23 mouse cellular contexts compared by ENCODE assay signal in genomic region chr1:161902692-161903452, GRCm38 (mm10). TPM values are rescaled to one million over a fixed set of nuclear protein-coding genes. Genes with fewer than 3 reads are reported as not detected.
DNase-seq lines count a peak whose midpoint lies in the region; ATAC-seq and TF ChIP-seq lines count a peak whose summit lies in the region.
"Had no signal": no experiment of that assay in that cellular context is flagged by ENCODE, and none has a peak within 500 bp of the region (broad histone marks: within the 10 kb centered on the region; RNA-seq: fewer than 3 reads in every experiment).

No protein-coding gene starts in this region.

- H3K9me3 ChIP-seq in embryonic facial prominence, embryonic 15.5 days (replicated peaks) = no peaks in the 10 kb centered on the region
- no peaks in the 10 kb centered on the region for H3K9me3 ChIP-seq in embryonic facial prominence, embryonic 10.5 days
- H3K9me3 ChIP-seq in kidney, embryonic 14.5 days (ENCODE audit: control insufficient read depth, low read length) = no peaks in the 10 kb centered on the region
- H3K9me3 ChIP-seq in limb, embryonic 11.5 days (ENCODE audit: control insufficient read depth, low read length) = no peaks in the 10 kb centered on the region
- H3K9me3 ChIP-seq in limb, embryonic 10.5 days (replicated peaks) = no peaks in the 10 kb centered on the region
- H3K9me3 ChIP-seq: embryonic facial prominence, embryonic 12.5 days; forebrain, embryonic 12.5 days; forebrain, embryonic 15.5 days; G1E had no signal

- 59% methylated on average over 9 of the region's 9 CpGs for WGBS in embryonic facial prominence, embryonic 15.5 days
- WGBS in embryonic facial prominence, embryonic 10.5 days = 77% methylated on average over 9 of the region's 9 CpGs
- 42% methylated on average over 9 of the region's 9 CpGs for WGBS in kidney, embryonic 14.5 days
- 45% methylated on average over 9 of the region's 9 CpGs for WGBS in kidney, adult 2 months
- WGBS in limb, embryonic 11.5 days = 79% methylated on average over 9 of the region's 9 CpGs
- WGBS in limb, embryonic 10.5 days = 80% methylated on average over 9 of the region's 9 CpGs

- no peak overlapping the region for H3K9ac ChIP-seq in embryonic facial prominence, embryonic 15.5 days
- H3K9ac ChIP-seq in kidney, embryonic 14.5 days (ENCODE audit: low read depth, low read length) = no peak overlapping the region
- H3K9ac ChIP-seq in limb, embryonic 11.5 days (ENCODE audit: low read length) = no peak overlapping the region
- H3K9ac ChIP-seq: embryonic facial prominence, embryonic 12.5 days; forebrain, embryonic 12.5 days; forebrain, embryonic 15.5 days; hindbrain, embryonic 14.5 days had no signal

- no peak for DNase-seq in embryonic facial prominence, embryonic 10.5 days (ENCODE audit: low spot score)
- no peak for DNase-seq in kidney, adult 2 months
- peak; percentile 11 for DNase-seq in limb, embryonic 11.5 days (ENCODE audit: low spot score)
- DNase-seq in limb, embryonic 10.5 days (ENCODE audit: low spot score) = no peak
- peak; percentile 38 for DNase-seq in yolk sac, embryonic 10.5 days (ENCODE audit: low spot score)
- DNase-seq in right cerebral cortex, postnatal 14 days = no peak
- DNase-seq: adrenal gland, postnatal 10 days; adrenal gland, postnatal 36 days; cerebellum, adult 18-20 months; cerebellum, adult 9-10 months; cerebellum, postnatal 14 days; gastrocnemius, postnatal 25 days; heart, adult 2 months had no signal

- no peaks in the 10 kb centered on the region for H3K4me1 ChIP-seq in embryonic facial prominence, embryonic 15.5 days
- H3K4me1 ChIP-seq in embryonic facial prominence, embryonic 10.5 days = peaks cover 3% of the 10 kb centered on the region
- peaks cover 5% of the 10 kb centered on the region; the same call in 1 of the 2 replicates for H3K4me1 ChIP-seq in kidney, embryonic 14.5 days (ENCODE audit: control insufficient read depth, insufficient read depth, low read length)
- H3K4me1 ChIP-seq in kidney, adult 2 months (ENCODE audit: control insufficient read depth, insufficient read depth, low read length) = peaks cover 4% of the 10 kb centered on the region
- no peaks in the 10 kb centered on the region for H3K4me1 ChIP-seq in limb, embryonic 11.5 days (ENCODE audit: control insufficient read depth, insufficient read depth, low read length)
- no peaks in the 10 kb centered on the region for H3K4me1 ChIP-seq in limb, embryonic 10.5 days
- H3K4me1 ChIP-seq: embryonic facial prominence, embryonic 12.5 days; forebrain, embryonic 12.5 days; forebrain, embryonic 15.5 days had no signal

- no peak overlapping the region for H3K4me2 ChIP-seq in embryonic facial prominence, embryonic 15.5 days (replicated peaks)
- H3K4me2 ChIP-seq in kidney, embryonic 14.5 days (replicated peaks; ENCODE audit: low read depth, low read length) = no peak overlapping the region
- no peak overlapping the region for H3K4me2 ChIP-seq in limb, embryonic 11.5 days (ENCODE audit: low read depth, severe bottlenecking)
- H3K4me2 ChIP-seq: embryonic facial prominence, embryonic 12.5 days; forebrain, embryonic 12.5 days; forebrain, embryonic 15.5 days; heart, embryonic 11.5 days; hindbrain, embryonic 14.5 days had no signal

- H3K4me3 ChIP-seq in embryonic facial prominence, embryonic 15.5 days (replicated peaks) = no peak overlapping the region
- no peak overlapping the region for H3K4me3 ChIP-seq in embryonic facial prominence, embryonic 10.5 days
- H3K4me3 ChIP-seq in kidney, embryonic 14.5 days (ENCODE audit: low read length) = no peak overlapping the region
- H3K4me3 ChIP-seq in kidney, adult 2 months (ENCODE audit: insufficient read depth, low read depth, low read length) = no peak overlapping the region
- H3K4me3 ChIP-seq in limb, embryonic 11.5 days (ENCODE audit: low read depth, low read length) = no peak overlapping the region
- no peak overlapping the region for H3K4me3 ChIP-seq in limb, embryonic 10.5 days
- H3K4me3 ChIP-seq: embryonic facial prominence, embryonic 12.5 days; erythroblast, embryonic 14.5 days; forebrain, embryonic 12.5 days; forebrain, embryonic 15.5 days; heart, adult 2 months had no signal

- ATAC-seq in embryonic facial prominence, embryonic 15.5 days (ENCODE audit: insufficient number of reproducible peaks, low FRiP score, low TSS enrichment, low read depth) = no peak
- ATAC-seq in kidney, embryonic 14.5 days (ENCODE audit: low FRiP score, low TSS enrichment) = peak; percentile 46; the same call in 1 of the 2 replicates
- no peak for ATAC-seq in limb, embryonic 11.5 days (ENCODE audit: insufficient number of reproducible peaks, low FRiP score, low TSS enrichment, low read depth)
- ATAC-seq: forebrain, embryonic 15.5 days; Patski had no signal

- no peak for TF ChIP-seq CTCF in kidney, adult 2 months (conservative IDR thresholded peaks at IDR 0.05; ENCODE audit: insufficient read depth, insufficient read length, low read depth, low read length)

- H3K27me3 ChIP-seq in embryonic facial prominence, embryonic 15.5 days = no peaks in the 10 kb centered on the region
- no peaks in the 10 kb centered on the region for H3K27me3 ChIP-seq in embryonic facial prominence, embryonic 10.5 days (replicated peaks; ENCODE audit: low read depth, poor library complexity, severe bottlenecking)
- no peaks in the 10 kb centered on the region for H3K27me3 ChIP-seq in kidney, embryonic 14.5 days (ENCODE audit: control insufficient read depth, insufficient read depth, low read length)
- H3K27me3 ChIP-seq in kidney, adult 2 months (replicated peaks; ENCODE audit: control insufficient read depth, insufficient read depth, low read length) = no peaks in the 10 kb centered on the region
- H3K27me3 ChIP-seq in limb, embryonic 11.5 days (ENCODE audit: control insufficient read depth, insufficient read depth, low read length) = no peaks in the 10 kb centered on the region
- H3K27me3 ChIP-seq in limb, embryonic 10.5 days (ENCODE audit: low read depth, poor library complexity, severe bottlenecking) = no peaks in the 10 kb centered on the region
- H3K27me3 ChIP-seq: embryonic facial prominence, embryonic 12.5 days; forebrain, embryonic 12.5 days; forebrain, embryonic 15.5 days had no signal

- TF ChIP-seq POLR2A in kidney, adult 2 months (IDR thresholded peaks at IDR 0.05; ENCODE audit: low read depth, low read length) = no peak

- H3K27ac ChIP-seq in embryonic facial prominence, embryonic 15.5 days (replicated peaks) = 0 out of 2 replicates have a peak overlapping the region, but pooled peaks have one; percentile 7
- H3K27ac ChIP-seq in embryonic facial prominence, embryonic 10.5 days (replicated peaks) = no peak overlapping the region
- no peak overlapping the region for H3K27ac ChIP-seq in kidney, embryonic 14.5 days (ENCODE audit: low read depth, low read length)
- no peak overlapping the region for H3K27ac ChIP-seq in kidney, adult 2 months (ENCODE audit: insufficient read depth, low read depth, low read length)
- no peak overlapping the region for H3K27ac ChIP-seq in limb, embryonic 11.5 days (replicated peaks; ENCODE audit: low read depth, low read length)
- no peak overlapping the region for H3K27ac ChIP-seq in limb, embryonic 10.5 days
- H3K27ac ChIP-seq: embryonic facial prominence, embryonic 12.5 days; forebrain, embryonic 12.5 days; forebrain, embryonic 15.5 days; heart, adult 2 months; hindbrain, embryonic 14.5 days had no signal

- H3K36me3 ChIP-seq in embryonic facial prominence, embryonic 15.5 days = no peaks in the 10 kb centered on the region
- no peaks in the 10 kb centered on the region for H3K36me3 ChIP-seq in embryonic facial prominence, embryonic 10.5 days (replicated peaks)
- H3K36me3 ChIP-seq in kidney, embryonic 14.5 days (ENCODE audit: control insufficient read depth, insufficient read depth, low read length) = no peaks in the 10 kb centered on the region
- H3K36me3 ChIP-seq in kidney, adult 2 months (ENCODE audit: control insufficient read depth, insufficient read depth, low read length) = no peaks in the 10 kb centered on the region
- no peaks in the 10 kb centered on the region for H3K36me3 ChIP-seq in limb, embryonic 11.5 days (ENCODE audit: control insufficient read depth, insufficient read depth, low read length)
- no peaks in the 10 kb centered on the region for H3K36me3 ChIP-seq in limb, embryonic 10.5 days
- H3K36me3 ChIP-seq: embryonic facial prominence, embryonic 12.5 days; forebrain, embryonic 12.5 days; forebrain, embryonic 15.5 days; G1E had no signal

RNA-seq across cellular contexts. Expression of gene Suco, which starts 26.4 kb away (rescaled TPM):
- polyA plus RNA-seq in embryonic facial prominence, embryonic 15.5 days (2015; fragmentation: Nextera tagmentation; extraction: Ambion mirVana) = 18.0 and 22.1 TPM in 2 replicates
- 26.6 and 32.5 TPM in 2 replicates for polyA plus RNA-seq in embryonic facial prominence, embryonic 10.5 days (2016; fragmentation: Nextera tagmentation; extraction: Ambion mirVana)
- polyA plus RNA-seq in kidney, embryonic 14.5 days (2014; fragmentation: Nextera tagmentation; extraction: Ambion mirVana) = 20.2 and 30.6 TPM in 2 replicates
- 2.7 and 3.7 TPM in 2 replicates for polyA plus RNA-seq in kidney, adult 2 months (2012; rRNA removed)
- polyA plus RNA-seq in limb, embryonic 11.5 days (2014; fragmentation: Nextera tagmentation; extraction: Ambion mirVana) = 32.3 and 42.3 TPM in 2 replicates
- polyA plus RNA-seq in limb, embryonic 10.5 days (2016; fragmentation: Nextera tagmentation; extraction: Ambion mirVana) = 25.6 and 30.3 TPM in 2 replicates

Comparison
In these comparisons a context has a peak if more than half of its experiments do, and no peak if none do; other contexts are left out.
1. DNase-seq: peak in limb, embryonic 11.5 days (single experiment) and yolk sac, embryonic 10.5 days (single experiment); none in embryonic facial prominence, embryonic 10.5 days (single experiment), kidney, adult 2 months (single experiment), limb, embryonic 10.5 days (single experiment) and right cerebral cortex, postnatal 14 days (single experiment).